Mouse (Mus musculus): ENCODE data around the gene Insl6.
A peak's percentile ranks its signal among the peaks of the same experiment; 100 is the strongest.

Insl6 gene

GRCm38 (mm10) chr19:29287863-29288262 is 37.3 kb downstream of the Insl6 start:
- DNase-seq (ENCODE audit: low read depth, low spot score): no peak

- DNase-seq (ENCODE audit: low read depth, low spot score): no peak
Measured at GRCm38 (mm10) chr19:29285451-29285869, 39.7 kb downstream of the Insl6 start.

GRCm38 (mm10) chr19:29278944-29279587 is 46.1 kb downstream of the Insl6 start:
- no peak for DNase-seq (ENCODE audit: low read depth, low spot score)

- DNase-seq (ENCODE audit: low read depth, low spot score): no peak
Measured at GRCm38 (mm10) chr19:29276414-29276813, 48.7 kb downstream of the Insl6 start.

GRCm38 (mm10) chr19:29272011-29272809 is 52.9 kb downstream of the Insl6 start:
- peak; percentile 42 for DNase-seq (ENCODE audit: low read depth, low spot score)

Data from A20 (cell line).